Mouse (Mus musculus) cerebellum, adult 2 months (tissue): ENCODE results near the gene Abca15. TPM values are rescaled to one million over a fixed set of nuclear protein-coding genes. Genes with fewer than 3 reads are reported as not detected.

ENCODE experiments used
- DNase-seq, 2 experiments: peaks; one replicate each; pipeline ENCODE4 v3.0.0; 2021
- H3K27ac ChIP-seq: fragments of 200-500 bp; 2 replicates; pipeline ENCODE4 v1.5.1; 2012; ENCODE audit warnings: low read length, control low read depth, inconsistent platforms; ENCODE audit not compliant: insufficient read depth
- H3K27me3 ChIP-seq: fragments of 200-500 bp; 2 replicates; pipeline ENCODE4 v1.6.1; 2012; ENCODE audit warnings: inconsistent platforms, mild to moderate bottlenecking, low read length, moderate library complexity; ENCODE audit not compliant: control insufficient read depth, insufficient read depth
- H3K4me1 ChIP-seq: fragments of 200-500 bp; 2 replicates; pipeline ENCODE4 v1.6.1; 2011; ENCODE audit warnings: low read length; ENCODE audit not compliant: control insufficient read depth, insufficient read depth
- H3K4me3 ChIP-seq: fragments of 200-500 bp; replicated peaks from 2 replicates; pipeline ENCODE3; 2011; ENCODE audit warnings: mild to moderate bottlenecking, low read depth, low read length, control low read depth; ENCODE audit not compliant: insufficient read depth
- CTCF ChIP-seq: fragments of 200-500 bp; IDR thresholded peaks from 2 replicates; pipeline ENCODE4 v1.5.1; 2011; ENCODE audit warnings: low read depth, mild to moderate bottlenecking, control low read depth, low read length, moderate library complexity, borderline replicate concordance; ENCODE audit not compliant: insufficient read depth
- POLR2A ChIP-seq: fragments of 200-500 bp; IDR thresholded peaks from 2 replicates; pipeline ENCODE4 v1.6.1; 2011; ENCODE audit warnings: low read length, control low read depth, borderline replicate concordance; ENCODE audit not compliant: insufficient read depth
- WGBS: fragments of 180-500 bp; shearing (Covaris S2); methylation state at CpG from one replicate; pipeline ENCODE4 v1.1.7; 2018; 5-methylcytosine and 5-hydroxymethylcytosine counted together
- polyA plus RNA-seq: library from polyadenylated mRNA; depleted of rRNA; stranded (reverse); fragments of >200 nt; gene quantifications from 2 replicates; pipeline ENCODE4 v1.2.3, GENCODE M21; 2012; rRNA removed

Abca15 gene
- polyA plus RNA-seq, 1 experiment = not detected

- 93% methylated on average over 1 of the region's 1 CpGs for WGBS
- Histone ChIP-seq H3K27me3 (no peaks in the 10 kb centered on the region), H3K4me3 (no peak overlapping the region), H3K4me1 (no peaks in the 10 kb centered on the region), H3K27ac (no peak overlapping the region)
- peak; percentile 25 to 83 for DNase-seq
- no peak for TF ChIP-seq CTCF
- no peak for TF ChIP-seq POLR2A
These were observed 83.9 kb downstream of the Abca15 start for GRCm38 (mm10) chr7:120412391-120412790.

- no peaks in the 10 kb centered on the region for H3K4me1 ChIP-seq
- TF ChIP-seq POLR2A (no peak), CTCF (no peak)
- 25% methylated on average over 3 of the region's 3 CpGs for WGBS
- H3K27me3 ChIP-seq = no peaks in the 10 kb centered on the region
- no peak overlapping the region for H3K4me3 ChIP-seq
- no peak overlapping the region for H3K27ac ChIP-seq
- DNase-seq = no peak
These were observed 98.2 kb downstream of the Abca15 start for GRCm38 (mm10) chr7:120426625-120427024.

GRCm38 (mm10) chr7:120431464-120431863 is 103.0 kb downstream of the Abca15 start:
- H3K4me1 ChIP-seq = no peaks in the 10 kb centered on the region
- no peak for DNase-seq
- TF ChIP-seq CTCF (no peak), POLR2A (no peak)

More at GRCm38 (mm10) chr7:120431464-120431863, 103.0 kb downstream of the Abca15 start:
- Histone ChIP-seq H3K27ac (no peak overlapping the region), H3K4me3 (no peak overlapping the region), H3K27me3 (no peaks in the 10 kb centered on the region)

Other genes with a start within 250 kb of the Abca15 start
- gene Dnah3, start 233.4 kb upstream of the Abca15 start, polyA plus RNA-seq = 0.20 and 0.35 TPM in 2 replicates
- gene Tmem159, start 226.3 kb upstream of the Abca15 start, polyA plus RNA-seq = 10.9 TPM in 2 replicates
- not detected in 2 replicates for gene Zp2, start 183.4 kb upstream of the Abca15 start, polyA plus RNA-seq
- not detected in 2 replicates for gene Anks4b, start 154.8 kb upstream of the Abca15 start, polyA plus RNA-seq
- 0.11 and 0.22 TPM in 2 replicates for gene Crym, start 126.6 kb upstream of the Abca15 start, polyA plus RNA-seq
- not detected in 2 replicates for gene Abca14, start 124.7 kb upstream of the Abca15 start, polyA plus RNA-seq
- not detected in 2 replicates for gene Abca16, start 81.0 kb downstream of the Abca15 start, polyA plus RNA-seq